Mouse (Mus musculus) neutrophil, adult 65 days (primary cell): ENCODE data around the gene Gm6502. TPM values are rescaled to one million over a fixed set of nuclear protein-coding genes. Genes with fewer than 3 reads are reported as not detected.

ENCODE experiments used
- total RNA-seq: library from RNA; stranded (reverse); gene quantifications from 2 replicates; pipeline ENCODE4 v1.2.4, GENCODE M21; 2023

Gene Gm6502
- not detected in 2 replicates for total RNA-seq

DNA sequence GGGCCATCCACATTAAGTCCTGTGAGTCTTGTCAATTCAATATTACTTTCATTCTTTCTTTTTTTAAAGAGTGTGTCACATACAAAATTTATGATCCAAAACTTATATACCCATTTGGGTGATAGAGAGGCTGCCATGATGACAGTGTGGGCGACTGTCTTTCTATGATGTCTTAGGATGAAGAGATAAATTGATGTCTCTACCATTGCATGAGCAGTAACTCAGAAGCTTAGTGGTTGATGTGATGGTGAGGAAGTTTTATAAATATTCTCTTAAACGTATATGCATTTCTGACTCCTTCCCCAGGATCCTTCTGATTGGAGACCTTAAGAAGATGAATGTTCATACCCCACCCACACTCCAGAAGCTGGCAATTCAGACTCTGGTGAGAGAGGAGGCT, at the start of gene Gm6502:
TSS of gene Gm6502 (plus strand) at position 301 of the 400 bp plus-strand sequence.

DNA sequence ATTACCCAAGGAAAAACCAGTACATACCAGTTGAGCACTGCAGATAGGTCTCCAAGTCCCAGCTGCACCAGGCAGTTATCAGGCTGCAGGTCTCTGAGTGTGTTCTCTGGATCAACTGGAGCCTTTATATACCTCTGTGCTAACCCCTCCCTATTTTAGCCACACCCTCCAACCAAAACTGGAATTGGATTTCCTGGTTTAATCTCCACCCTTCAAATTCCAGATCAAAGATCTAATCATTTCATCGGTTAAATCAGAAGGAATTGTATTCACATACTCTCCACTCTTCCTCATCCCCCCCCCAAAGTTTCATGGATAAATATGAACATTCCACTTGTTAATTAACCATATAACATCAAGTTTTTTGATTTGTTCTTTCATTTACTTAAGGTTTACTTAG, 7.5 kb upstream of the Gm6502 start, which contains the start of gene A430089I19Rik:
TSS of gene A430089I19Rik (minus strand) at position 101 of the 400 bp plus-strand sequence.

DNA sequence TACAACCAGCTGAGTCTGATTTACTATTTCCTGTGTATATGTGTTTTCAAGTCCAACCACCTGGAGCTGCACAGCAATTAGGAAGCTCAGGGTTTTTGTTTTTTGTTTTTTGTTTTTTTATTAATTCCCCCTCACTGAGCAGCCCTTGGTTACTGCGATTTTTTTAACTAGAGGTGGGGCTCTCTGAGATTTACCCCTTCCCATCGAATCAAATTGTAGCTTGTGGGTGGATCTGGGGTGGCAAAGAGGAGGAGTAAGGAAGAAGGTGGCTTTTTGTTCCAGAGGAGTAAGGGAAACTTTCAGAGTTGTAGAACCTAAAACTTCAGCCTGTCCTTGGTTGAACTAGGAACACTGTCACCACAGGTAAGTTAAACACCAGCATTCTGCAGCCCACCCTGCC, 25.2 kb downstream of the Gm6502 start, which contains the start of gene AA792892:
TSS of gene AA792892 (plus strand) at position 301 of the 400 bp plus-strand sequence.

Other genes starting within 250 kb of the Gm6502 start
- gene BC061212, start 243.9 kb upstream of the Gm6502 start, total RNA-seq, result not detected in 2 replicates
- gene Gm6351, start 238.1 kb upstream of the Gm6502 start, total RNA-seq, result not detected in 2 replicates
- gene Gm3106, start 96.4 kb upstream of the Gm6502 start, total RNA-seq, result not detected in 2 replicates
- gene A430089I19Rik, start 7.6 kb upstream of the Gm6502 start, total RNA-seq, result not detected in 2 replicates
- gene AA792892, start 25.3 kb downstream of the Gm6502 start, total RNA-seq, result 0.47 TPM in 1 of 2 replicates, not detected in the other
- not detected in 2 replicates for gene Gm7682, start 131.3 kb downstream of the Gm6502 start, total RNA-seq
- gene Gm3139, start 211.9 kb downstream of the Gm6502 start, total RNA-seq, result not detected in 2 replicates